Mouse (Mus musculus) T-helper 17 cell (primary cell): ENCODE measurements around the gene Nt5e.

Source experiments
- in situ Hi-C, 2 experiments: fragments of 300-600 bp; cut with MboI, MseI; formaldehyde crosslinking; loops; 1 replicate in 1 of 2; 2 replicates in 1 of 2; pipeline ENCODE4 v1.15.1; 2025; ENCODE audit warnings: high pct_unique_total_duplicates in 2 of 2

Nt5e gene

DNA sequence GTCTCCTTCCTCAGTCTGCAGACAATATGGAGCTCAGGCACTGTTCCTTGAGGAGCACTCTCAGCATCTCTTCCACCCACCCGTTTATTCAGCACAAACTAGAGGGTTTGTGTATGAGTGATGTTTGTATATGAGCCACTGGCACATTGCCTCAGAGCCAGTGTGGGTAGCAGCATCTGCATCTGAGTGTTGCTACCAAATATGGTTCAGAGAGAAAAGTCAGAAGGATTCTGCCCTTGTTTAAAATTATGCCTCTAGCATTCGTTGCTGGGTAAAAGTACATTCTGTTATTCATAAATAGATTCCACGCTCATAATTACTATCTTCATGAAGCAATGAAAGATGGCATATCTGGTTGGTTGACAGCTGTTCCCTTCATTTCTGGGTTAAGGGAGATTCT is 15.7 kb downstream of the Nt5e start:
- in situ Hi-C loops = no loop called here

DNA sequence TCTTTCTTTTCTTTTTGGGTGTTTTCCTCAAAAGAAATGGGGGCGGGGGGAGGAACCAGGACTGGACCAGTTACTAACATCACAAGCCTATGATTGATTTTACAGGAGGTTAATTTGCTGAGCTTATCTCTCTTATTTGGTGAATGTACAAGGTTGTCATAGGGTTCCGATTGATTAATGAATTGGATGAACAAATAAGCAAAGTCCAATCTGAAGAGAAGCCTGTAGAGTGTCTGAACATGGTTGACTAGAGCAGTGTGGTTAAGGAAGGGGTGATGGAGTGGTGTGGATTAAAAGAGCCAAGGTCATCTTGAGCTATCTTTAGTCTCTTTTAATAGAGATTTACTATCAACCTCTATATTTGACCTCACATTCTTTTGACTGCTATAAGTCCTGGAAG is 17.4 kb downstream of the Nt5e start:
- in situ Hi-C loops = no loop called here

DNA sequence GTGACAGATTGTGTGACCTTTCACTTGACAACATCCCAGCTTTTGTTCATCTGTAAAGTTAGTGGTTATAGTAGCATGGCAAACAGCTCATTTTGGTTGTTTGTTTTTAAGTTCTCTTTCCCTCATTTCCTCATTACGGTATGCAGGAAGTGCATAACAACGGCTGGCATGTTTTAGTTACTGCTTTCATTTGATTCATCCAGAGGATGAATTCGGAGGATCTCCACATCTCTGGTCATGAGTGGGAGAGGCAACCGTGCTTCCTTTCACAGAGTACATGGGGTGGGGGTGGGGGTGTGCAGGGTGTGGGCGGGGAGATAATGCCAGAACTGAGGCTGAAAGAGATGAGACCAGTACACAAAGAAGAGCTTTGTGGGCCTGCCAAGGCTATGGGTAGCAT is 19.9 kb downstream of the Nt5e start:
- in situ Hi-C loops = no loop called here

DNA sequence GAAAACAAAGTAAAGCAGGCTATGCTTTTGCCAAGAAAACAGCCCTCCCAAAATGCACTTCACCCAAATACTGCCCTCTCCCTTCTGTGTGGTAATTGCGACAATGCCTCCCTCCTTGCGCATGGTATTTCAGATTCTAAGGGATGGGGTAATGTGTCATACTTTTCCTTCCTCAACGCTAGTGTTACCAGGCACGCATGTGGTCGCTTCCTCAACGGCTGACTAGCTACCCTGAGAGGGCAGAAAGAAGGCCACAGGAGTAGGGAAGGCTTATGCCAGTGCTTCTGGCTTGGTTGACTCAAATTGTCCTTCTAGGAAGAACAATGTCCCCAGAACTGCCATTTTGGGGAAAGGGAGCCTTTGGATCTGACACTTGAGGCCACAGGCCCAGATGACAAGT is 21.6 kb downstream of the Nt5e start:
- in situ Hi-C loops = no loop called here

DNA sequence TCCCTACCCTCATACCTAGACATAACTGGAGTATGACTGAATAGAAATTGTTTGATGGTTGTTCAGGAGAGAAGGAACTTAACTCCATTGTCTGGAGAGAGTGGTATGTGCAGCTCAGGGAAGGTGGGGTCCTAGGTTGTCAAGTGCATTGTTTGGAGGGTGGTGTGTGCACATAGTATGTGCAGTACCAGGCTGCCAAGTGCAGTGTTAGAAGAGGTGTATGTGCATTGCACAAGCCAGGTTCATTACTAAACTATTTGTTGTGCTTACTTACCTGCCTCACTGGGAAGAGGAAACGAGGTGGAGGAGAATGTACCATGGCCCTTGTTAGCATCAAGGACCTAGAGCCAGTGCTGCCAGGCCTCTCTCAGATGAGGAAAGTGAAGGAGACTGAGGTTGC is 23.3 kb downstream of the Nt5e start:
- in situ Hi-C loops = loop anchor here (5.0 to 25.0 kb wide), 2 partner anchors 73 to 113 kb away; no protein-coding TSS in a partner anchor

DNA sequence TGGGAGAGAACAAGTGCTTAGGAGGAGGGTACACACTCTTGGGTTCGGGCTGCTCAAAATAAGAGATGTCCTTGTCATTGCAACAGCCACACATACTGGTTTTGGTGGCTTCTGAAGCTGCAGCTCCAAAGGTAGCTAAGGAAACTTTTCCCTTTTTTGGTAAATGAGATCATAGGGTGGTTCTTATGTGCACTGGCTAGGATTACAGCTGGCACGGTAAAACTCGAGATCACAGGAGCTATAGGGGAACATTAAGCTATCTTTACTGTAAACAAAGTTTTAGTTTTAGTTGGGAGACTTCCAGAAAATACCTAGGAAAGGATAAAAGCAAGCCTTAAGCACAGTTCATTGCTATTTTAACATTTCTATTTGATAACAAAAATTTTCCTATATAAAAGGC is 24.2 kb downstream of the Nt5e start:
- in situ Hi-C loops = loop anchor here (5.0 to 25.0 kb wide), 2 partner anchors 74 to 114 kb away; no protein-coding TSS in a partner anchor

DNA sequence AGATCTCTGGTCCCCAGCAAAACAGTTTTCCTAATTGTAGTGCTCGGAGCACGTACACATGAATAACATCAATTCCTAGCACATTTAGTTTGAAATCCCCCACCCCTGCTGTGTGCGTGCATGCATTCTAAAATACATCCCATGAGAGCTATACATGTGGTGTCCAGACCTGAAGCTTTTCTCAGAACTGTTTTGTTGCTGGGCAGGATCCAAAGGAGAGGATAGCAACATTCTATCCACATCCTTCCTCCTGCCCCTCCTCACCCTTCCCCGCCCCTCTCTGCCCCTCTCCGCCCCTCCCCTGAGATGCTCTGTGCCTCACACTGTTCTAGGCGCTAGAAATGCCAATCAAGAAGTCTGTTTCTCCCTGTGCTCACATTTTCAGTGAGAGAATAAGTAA is 25.7 kb downstream of the Nt5e start:
- in situ Hi-C loops = loop anchor here (5.0 to 25.0 kb wide), 2 partner anchors 75 to 115 kb away; no protein-coding TSS in a partner anchor

DNA sequence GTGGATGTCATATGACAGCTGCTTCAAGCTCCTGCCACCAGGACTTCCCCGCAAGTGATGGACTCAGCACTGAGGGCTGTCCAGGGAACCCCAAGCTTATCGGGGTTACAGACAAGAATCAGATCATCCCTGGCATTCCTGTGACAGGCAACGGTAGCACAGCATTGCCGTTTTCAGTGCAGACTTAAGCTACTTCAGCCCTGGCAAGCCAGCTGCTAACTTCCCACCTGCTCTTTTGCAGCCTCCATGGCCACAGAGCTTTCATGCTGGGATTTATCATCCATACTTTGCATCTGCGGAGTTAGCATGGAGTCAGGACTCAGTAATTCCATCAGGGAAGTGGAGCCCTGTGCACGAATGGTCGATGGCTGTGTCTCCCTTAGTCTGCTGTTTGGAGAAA is 26.5 kb downstream of the Nt5e start:
- in situ Hi-C loops = loop anchor here (5.0 to 25.0 kb wide), 2 partner anchors 76 to 116 kb away; no protein-coding TSS in a partner anchor

DNA sequence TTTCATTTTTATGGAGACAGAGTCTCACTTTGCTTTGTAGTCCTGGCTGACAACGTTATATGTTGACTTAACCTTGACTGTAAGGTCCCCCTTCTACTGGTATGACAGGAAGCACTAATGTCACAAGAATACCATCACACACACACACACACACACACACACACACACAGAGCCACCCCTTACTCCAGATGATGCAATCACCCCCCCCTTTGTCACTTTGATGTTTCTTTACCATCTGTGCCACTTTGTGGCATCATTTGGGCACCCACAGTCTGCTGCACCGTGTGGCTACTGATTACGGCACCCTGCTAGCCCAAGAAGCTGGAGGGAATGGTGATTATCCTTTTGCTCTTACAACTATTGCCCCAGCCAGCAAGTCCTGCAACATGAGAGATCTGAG is 30.2 kb downstream of the Nt5e start:
- in situ Hi-C loops = loop anchor here in 1 of 2 experiments (25.0 kb wide), 1 partner anchor 120 kb away; no protein-coding TSS in a partner anchor

DNA sequence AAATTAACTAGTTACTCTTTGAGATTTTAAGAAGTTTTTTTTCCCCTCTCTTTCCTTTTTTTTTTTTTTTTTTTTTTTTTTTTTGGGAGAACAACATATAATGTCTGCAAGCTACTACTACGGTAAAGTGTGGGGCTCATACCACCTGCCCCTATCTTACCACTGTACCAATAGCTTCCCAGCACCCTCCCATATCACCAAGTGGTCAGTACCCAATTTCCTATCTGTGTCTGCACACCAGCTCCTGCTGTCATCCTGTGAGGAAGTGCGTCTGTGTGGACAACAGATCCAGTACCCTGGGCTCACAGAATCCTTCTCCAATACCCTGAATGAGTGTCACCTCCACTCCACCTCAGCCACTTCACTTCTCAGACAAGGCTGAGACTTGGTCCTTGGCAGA is 32.1 kb downstream of the Nt5e start:
- in situ Hi-C loops = loop anchor here in 1 of 2 experiments (25.0 kb wide), 1 partner anchor 122 kb away; no protein-coding TSS in a partner anchor

DNA sequence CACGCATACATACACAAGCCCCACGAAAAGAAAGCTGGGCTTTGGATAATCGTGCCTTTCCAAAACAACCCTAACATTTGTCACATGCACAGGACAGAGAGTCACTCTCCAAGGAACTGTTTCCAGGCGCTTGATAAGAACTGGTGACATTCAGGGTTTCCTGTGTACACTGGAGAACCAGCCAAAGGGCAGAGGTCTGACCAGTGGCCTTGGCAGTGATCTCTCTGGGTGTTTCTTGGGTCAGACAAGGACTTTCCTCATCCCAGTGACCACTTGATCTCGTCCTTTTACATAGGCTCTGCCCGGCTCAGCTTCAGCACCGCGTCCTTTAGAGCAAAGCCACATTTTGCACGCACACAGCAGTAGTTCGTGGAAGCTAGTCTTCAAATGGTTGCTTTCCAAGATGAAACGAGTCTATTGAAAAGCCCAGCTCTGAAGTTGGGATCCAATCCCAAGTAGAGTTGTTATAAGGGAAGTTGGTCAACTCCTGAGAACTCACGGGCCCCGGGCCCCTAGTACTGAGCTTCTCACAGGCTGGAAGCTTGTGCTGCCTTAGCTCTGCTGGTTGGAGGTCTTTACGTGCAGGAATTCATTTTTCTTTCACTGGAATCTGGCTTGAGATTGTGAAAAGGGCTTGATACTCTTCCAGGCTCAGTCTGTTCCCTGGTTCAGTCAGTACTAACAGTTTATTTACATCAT is 34.4 kb downstream of the Nt5e start:
- in situ Hi-C loops = loop anchor here in 1 of 2 experiments (25.0 kb wide), 1 partner anchor 124 kb away; no protein-coding TSS in a partner anchor

DNA sequence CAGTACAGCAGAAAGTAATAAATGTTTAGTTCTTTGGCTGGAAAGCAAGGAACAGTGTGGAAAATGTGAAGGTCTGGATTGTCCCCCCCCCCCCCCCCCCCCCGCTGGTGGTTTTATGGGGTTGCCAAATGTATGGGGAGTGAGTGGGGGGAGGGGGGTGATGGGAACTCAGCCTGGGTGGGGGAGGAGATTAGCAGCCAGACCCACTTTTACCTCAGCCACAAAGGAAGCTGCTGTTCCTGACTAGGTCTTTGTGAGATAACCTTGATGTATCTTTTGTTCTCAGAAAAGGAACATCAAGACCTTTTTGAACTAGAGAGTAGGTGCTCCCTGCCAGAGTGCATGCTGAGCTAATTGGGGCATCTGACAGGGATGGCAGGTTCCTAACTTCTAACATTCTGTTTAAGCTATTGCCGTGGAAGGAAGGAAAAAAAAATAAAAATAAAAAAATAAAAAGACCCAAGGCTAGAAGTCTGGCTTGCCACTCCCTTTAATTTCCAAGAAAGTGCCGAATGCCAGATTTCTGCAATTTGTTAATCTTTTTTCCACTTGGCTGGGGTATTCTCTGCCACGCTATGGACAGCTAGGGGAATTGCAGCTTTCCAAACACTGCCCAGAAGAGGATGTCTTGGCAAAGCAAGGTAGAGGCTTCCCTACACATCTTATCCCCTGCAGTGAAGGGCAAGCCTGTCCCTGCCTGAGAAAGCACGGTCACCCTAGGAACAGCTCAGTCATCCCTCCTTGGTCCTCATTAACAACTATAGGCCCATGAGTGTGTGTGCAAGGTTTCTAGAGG is 35.3 kb downstream of the Nt5e start:
- in situ Hi-C loops = loop anchor here in 1 of 2 experiments (25.0 kb wide), 1 partner anchor 125 kb away; no protein-coding TSS in a partner anchor

DNA sequence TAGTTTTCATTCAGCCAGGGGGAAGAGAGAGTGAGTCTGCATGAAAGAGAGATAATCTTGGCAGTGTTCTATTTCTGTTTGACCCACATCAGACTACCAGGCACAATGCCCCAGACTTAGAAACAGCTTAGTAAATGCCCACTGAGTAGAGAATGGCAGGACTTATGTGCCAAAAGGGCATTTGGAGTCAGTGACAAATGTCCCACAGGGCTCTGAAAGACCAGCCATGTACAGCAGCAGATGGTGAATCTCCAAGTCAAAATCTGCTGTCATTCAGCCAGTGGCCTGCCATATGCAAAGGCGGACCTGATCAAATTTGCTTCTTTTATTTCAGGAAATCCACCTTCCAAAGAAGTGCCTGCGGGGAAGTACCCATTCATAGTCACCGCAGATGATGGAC is 36.1 kb downstream of the Nt5e start:
- in situ Hi-C loops = loop anchor here in 1 of 2 experiments (25.0 kb wide), 1 partner anchor 126 kb away; no protein-coding TSS in a partner anchor

DNA sequence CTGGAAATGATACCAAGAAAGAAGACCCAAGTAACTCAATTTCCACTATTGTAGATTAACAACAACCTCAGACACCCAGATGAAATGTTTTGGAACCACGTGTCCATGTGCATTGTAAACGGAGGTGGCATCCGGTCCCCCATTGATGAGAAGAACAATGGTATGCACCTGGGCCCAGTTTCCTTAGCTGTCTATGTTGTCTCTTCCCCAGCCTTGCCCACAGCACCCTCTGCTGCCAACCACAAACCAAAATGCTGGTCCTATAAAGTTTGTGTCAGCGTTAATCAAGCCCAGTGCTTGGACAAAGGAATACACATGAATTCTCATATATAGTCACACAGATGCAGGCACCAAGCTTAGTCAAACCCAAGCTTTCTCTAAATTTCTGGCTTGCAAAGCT is 39.3 kb downstream of the Nt5e start:
- in situ Hi-C loops = loop anchor here in 1 of 2 experiments (25.0 kb wide), 1 partner anchor 129 kb away; no protein-coding TSS in a partner anchor

DNA sequence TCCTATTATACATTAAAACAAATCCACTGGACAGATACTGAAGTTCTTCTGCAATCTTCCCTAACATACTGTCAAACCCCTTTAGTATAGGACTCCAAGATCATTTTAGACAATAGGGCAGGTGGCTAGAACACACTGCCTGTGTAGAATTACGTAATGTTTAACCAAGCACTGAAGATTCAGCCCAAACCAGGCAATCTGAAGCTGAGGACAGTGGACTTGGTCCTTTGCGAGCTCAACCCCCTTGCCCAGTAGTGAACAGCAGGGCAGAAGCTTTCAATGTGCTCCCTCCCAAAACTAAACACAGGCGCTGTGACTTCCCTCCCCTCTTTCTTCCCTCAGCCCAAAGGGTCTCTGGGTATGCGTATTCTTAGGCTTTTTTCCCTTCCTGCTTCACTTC is 39.8 kb downstream of the Nt5e start:
- in situ Hi-C loops = loop anchor here in 1 of 2 experiments (25.0 kb wide), 1 partner anchor 130 kb away; no protein-coding TSS in a partner anchor

DNA sequence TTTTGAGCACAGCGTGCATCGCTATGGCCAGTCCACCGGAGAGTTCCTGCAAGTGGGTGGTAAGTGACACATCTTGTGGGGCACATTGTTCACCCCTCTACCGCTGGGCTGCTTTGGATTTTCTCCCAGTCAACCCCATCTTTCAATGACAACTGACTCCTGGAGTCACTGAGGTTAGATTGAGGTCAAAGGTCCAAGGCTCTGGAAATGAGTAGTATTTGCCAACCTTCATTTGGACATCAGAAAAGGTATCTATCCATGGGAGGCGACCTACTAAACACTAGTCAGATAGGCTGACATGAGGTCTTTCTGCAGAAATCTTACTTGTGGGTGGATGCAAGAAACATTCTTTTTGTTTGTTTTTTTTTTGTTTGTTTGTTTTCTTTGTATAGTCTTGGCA is 40.3 kb downstream of the Nt5e start:
- in situ Hi-C loops = loop anchor here in 1 of 2 experiments (25.0 kb wide), 1 partner anchor 130 kb away; no protein-coding TSS in a partner anchor

DNA sequence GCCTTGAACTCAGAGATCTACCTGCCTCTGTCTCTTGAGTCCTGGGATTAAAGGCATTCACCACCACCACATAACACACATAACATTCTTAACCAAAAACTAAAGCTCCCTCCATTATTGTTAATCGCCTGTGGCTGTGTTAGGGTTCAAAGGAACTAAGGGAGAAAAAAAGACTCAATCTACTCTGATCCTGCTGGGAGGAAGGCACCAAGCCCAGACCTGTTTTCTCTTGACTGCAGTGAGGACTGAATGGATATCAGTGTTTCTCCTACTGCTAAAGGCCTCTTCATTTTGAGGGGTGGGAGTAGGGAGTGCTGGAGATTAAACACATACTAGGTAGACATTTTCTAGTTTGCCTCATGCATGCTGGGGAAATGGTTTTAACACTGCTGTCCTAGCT is 40.8 kb downstream of the Nt5e start:
- in situ Hi-C loops = loop anchor here in 1 of 2 experiments (25.0 kb wide), 1 partner anchor 130 kb away; no protein-coding TSS in a partner anchor

DNA sequence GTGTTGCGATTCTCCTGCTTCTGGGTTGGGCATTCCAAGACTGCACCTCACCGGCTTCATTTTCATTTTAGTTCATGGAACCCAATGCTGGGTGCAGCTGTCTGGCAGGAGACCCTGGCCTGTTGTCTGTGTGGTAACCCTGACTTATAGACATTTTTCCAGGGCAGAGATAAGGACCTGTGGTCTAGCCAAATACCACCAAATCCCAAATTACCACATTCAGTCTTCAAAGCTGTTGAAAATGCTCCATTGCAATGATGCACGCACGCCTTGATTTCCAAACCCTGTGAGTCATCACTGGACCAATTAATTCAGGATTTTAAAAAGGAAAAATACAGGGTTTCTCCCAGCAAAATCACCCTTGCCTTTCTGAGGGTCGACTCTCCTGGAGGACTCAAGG is 41.5 kb downstream of the Nt5e start:
- in situ Hi-C loops = loop anchor here in 1 of 2 experiments (25.0 kb wide), 1 partner anchor 131 kb away; no protein-coding TSS in a partner anchor

DNA sequence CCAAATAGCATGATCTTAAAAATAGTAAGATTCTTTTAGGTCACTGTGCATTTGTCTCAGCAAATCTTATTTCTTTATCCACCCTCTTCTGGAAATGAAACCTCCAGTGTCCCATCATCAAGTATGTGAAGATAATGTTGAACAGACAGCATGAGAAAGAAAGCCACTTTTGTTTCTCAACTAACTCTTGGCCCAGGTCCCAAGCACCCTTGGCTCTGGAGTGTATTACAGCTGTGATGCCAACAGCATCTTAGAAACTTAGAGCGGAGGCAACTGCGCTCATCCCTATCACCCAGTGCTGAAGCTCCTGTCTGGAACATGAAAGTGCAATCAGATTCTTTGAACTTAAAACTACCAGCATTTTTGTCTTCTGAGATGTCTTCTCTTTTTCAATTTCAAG is 42.7 kb downstream of the Nt5e start:
- in situ Hi-C loops = loop anchor here (10.0 to 25.0 kb wide), 2 partner anchors 132 to 1465 kb away; no protein-coding TSS in a partner anchor

DNA sequence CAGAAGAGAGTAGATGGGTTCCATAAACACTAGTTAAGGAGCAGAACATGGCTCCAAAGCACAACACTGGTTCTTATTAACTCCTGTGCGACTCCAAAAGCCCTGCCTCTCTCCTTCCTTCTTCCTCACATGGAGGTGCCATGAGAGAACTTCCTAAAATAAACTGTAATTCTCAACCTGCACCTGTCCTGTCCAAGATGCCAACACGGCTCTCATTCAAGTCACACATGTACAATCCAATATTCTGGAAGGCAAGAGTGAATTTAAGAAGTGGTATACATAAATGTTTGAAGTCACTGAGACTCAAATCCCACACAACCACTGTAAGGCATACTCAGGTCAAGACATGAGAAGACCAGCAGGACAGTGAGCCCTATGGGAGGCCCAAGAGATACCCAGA is 44.2 kb downstream of the Nt5e start:
- in situ Hi-C loops = loop anchor here (10.0 to 25.0 kb wide), 2 partner anchors 134 to 1464 kb away; no protein-coding TSS in a partner anchor

DNA sequence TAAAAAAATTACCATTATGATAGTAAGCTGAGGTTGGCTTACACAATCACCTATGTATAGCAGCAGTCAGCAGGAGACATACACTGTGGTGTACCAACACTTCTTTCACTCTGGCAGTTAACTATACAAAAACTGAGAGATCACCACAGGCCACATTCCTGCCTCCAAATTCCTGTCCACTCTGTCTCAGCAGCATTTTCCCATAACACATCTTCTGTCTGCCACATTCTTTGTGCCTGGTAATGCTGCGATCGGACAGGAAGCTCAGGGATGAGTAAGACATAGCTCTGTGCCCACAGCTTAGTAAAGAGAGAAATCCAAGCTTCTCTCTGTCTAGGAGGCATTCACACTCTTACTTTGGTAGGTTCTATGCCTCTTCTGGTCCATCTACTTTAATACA is 46.0 kb downstream of the Nt5e start:
- in situ Hi-C loops = loop anchor here (10.0 to 25.0 kb wide), 2 partner anchors 136 to 1462 kb away; no protein-coding TSS in a partner anchor
